Mouse (Mus musculus) limb, embryonic 10.5 days (tissue): ENCODE measurements around the gene Dennd2c. TPM values are rescaled to one million over a fixed set of nuclear protein-coding genes. Genes with fewer than 3 reads are reported as not detected.
"Not testable (repeated sequence)": the region's sequence is repeated elsewhere in the genome, so short reads cannot be mapped to it uniquely, and the experiment has no call there.

ENCODE experiments used
- DNase-seq: peaks from one replicate; pipeline ENCODE4 v3.0.0-alpha.2; 2017; ENCODE audit warnings: low spot score
- H3K27ac ChIP-seq: fragments of 300-500 bp; sonication (generic); 2 replicates; pipeline ENCODE4 v1.5.1; 2016; ENCODE audit warnings: mild to moderate bottlenecking
- H3K27me3 ChIP-seq: fragments of 300-500 bp; sonication (generic); 2 replicates; pipeline ENCODE4 v1.6.1; 2016; ENCODE audit warnings: low read depth, mild to moderate bottlenecking; ENCODE audit not compliant: poor library complexity, severe bottlenecking
- H3K36me3 ChIP-seq: fragments of 300-500 bp; sonication (generic); 2 replicates; pipeline ENCODE4 v1.6.1; 2016; ENCODE audit warnings: mild to moderate bottlenecking, moderate library complexity
- H3K4me1 ChIP-seq: fragments of 300-500 bp; sonication (generic); 2 replicates; pipeline ENCODE4 v1.6.1; 2016
- H3K4me3 ChIP-seq: fragments of 300-500 bp; sonication (generic); 2 replicates; pipeline ENCODE4 v1.5.1; 2016; ENCODE audit warnings: mild to moderate bottlenecking, moderate library complexity
- H3K9me3 ChIP-seq: fragments of 300-500 bp; sonication (generic); replicated peaks from 2 replicates; pipeline ENCODE4 v1.6.1; 2016; ENCODE audit warnings: mild to moderate bottlenecking
- WGBS: fragments of 180-500 bp; shearing (Covaris S2); methylation state at CpG from one replicate; pipeline ENCODE4 v1.1.7; 2016; 5-methylcytosine and 5-hydroxymethylcytosine counted together
- polyA plus RNA-seq: library from polyadenylated mRNA; unstranded; fragments of >200 nt; fragmentation: Nextera tagmentation; extraction: Ambion mirVana; gene quantifications from 2 replicates; pipeline ENCODE4 v1.2.1, GENCODE M21; 2016

Gene Dennd2c
- polyA plus RNA-seq, 1 experiment from 2014 or later = 3.1 TPM

DNA sequence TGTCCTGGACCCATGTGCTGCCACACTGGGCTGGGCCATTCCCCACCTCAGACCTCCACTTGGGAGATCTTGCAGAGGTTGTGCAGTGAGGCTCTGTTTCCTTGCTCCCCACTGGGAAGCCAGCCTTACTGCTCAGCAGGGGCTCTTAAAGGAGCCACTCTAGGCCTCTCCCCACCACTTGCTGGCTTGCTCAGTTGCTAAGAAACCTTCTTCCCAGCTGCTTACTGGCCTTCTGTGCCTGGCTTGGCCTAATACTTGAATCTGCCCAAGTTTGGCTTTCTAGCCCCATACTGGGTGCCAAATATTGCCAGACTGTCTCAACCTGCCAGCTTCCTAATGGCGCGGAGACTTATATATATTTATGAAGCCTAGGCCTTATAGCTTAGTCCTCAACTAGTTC lies 86.5 kb downstream of the Dennd2c start:
- DNase-seq = no peak
- Histone ChIP-seq H3K4me3 (no peak overlapping the region), H3K36me3 (no peaks in the 10 kb centered on the region), H3K9me3 (no peaks in the 10 kb centered on the region), H3K27me3 (no peaks in the 10 kb centered on the region), H3K4me1 (peaks cover 7% of the 10 kb centered on the region; the same call in 1 of the 2 replicates), H3K27ac (no peak overlapping the region)
- 94% methylated on average over 2 of the region's 2 CpGs for WGBS

DNA sequence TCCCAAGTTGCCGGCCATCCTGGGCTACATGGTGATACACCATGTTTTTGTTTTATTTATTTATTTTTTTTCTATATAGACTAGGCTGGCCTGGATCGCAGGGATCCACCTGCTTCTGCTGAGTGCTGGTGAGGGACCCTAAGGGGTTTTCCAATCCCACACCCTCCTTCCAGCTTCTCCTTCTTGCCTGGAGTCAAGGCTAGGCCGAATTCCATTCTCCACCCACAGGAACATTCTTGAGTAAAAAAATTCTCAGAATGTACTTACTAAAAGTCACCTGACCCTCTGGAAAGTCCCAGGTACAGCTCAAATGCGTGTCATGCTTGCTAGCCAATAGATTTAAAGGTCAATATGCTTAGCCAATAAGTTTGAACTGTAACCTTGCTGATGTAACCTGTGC lies 89.8 kb downstream of the Dennd2c start:
- H3K27ac ChIP-seq = no peak overlapping the region
- 92% methylated on average over 4 of the region's 4 CpGs for WGBS
- H3K9me3 ChIP-seq = no peaks in the 10 kb centered on the region
- H3K27me3 ChIP-seq = no peaks in the 10 kb centered on the region
- DNase-seq = no peak
- no peaks in the 10 kb centered on the region for H3K36me3 ChIP-seq
- no peak overlapping the region for H3K4me3 ChIP-seq
- peaks cover 7% of the 10 kb centered on the region; the same call in 1 of the 2 replicates for H3K4me1 ChIP-seq

DNA sequence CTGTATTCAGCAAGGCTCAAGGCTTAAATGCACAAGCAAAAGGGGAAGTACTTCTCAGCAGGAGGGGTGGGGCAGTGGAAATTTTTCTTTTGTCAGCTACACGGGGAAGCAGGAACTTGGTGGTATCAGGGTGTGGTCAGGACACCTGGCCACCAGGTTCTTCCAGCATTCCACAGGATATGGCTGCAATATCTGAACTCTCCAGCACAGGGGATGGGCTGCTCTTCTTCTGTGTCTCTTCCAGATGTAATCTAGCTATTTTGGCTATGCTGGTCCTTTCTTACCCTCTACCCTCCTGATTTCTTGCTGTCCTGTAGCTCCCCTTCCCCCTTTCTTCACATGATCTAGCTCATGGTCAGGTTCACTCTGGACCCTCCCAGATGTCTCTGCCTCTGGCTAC lies 90.8 kb downstream of the Dennd2c start:
- Histone ChIP-seq H3K4me1 (peaks cover 7% of the 10 kb centered on the region; the same call in 1 of the 2 replicates), H3K4me3 (no peak overlapping the region), H3K27me3 (no peaks in the 10 kb centered on the region), H3K36me3 (no peaks in the 10 kb centered on the region), H3K27ac (no peak overlapping the region), H3K9me3 (no peaks in the 10 kb centered on the region)
- DNase-seq = no peak
- 82% methylated on average over 1 of the region's 1 CpGs for WGBS

DNA sequence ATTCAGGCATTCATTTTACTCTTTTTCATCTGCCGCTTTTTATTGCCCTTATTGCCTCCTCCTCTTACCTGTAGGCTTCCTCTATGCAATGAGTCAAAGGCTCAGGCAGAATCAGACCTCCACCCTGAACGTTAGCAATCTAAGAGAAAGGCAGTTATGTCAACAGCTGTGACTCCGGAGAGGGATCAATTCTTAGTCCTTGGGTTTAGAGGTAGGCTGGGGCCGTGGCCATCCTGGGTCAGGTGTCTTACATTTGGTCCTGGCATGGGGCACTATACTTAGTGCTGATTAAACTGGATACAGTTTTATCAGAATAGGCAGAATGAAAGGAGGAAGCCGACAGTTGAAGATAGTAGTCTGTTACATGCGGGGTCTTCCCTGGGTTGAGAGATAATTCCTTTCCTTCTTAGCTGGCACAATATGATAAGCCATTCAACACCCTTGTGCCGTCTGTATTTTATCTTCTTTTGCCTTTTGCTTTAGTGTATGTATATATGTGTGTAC lies 94.0 kb downstream of the Dennd2c start:
- Histone ChIP-seq H3K27ac (no peak overlapping the region), H3K27me3 (no peaks in the 10 kb centered on the region), H3K4me3 (no peak overlapping the region), H3K36me3 (no peaks in the 10 kb centered on the region), H3K9me3 (no peaks in the 10 kb centered on the region), H3K4me1 (peaks cover 10% of the 10 kb centered on the region; the same call in 1 of the 2 replicates)
- no peak for DNase-seq
- WGBS = 80% methylated on average over 7 of the region's 7 CpGs

DNA sequence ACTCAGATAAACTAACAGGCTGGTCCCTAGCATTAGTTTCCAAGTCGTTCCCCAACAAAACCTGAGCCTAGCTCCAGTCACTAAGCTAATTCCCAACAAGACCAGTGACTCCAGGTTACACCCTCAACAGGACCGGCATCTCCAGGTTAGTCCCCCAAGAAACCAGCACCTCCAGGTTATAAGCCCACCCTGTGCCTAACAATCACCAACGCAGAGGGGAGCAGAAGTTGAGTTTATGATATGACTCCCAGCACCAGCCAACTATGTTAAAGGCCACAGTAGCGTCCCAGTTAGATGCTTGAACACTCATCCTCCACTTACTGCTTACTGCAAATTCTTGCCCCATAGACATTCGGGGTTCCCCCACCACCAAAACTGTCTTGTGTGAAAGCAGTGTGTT lies 97.0 kb downstream of the Dennd2c start:
- no peak overlapping the region for H3K4me3 ChIP-seq
- no peaks in the 10 kb centered on the region for H3K27me3 ChIP-seq
- 90% methylated on average over 5 of the region's 5 CpGs for WGBS
- H3K36me3 ChIP-seq = no peaks in the 10 kb centered on the region
- DNase-seq = no peak
- H3K27ac ChIP-seq = no peak overlapping the region
- peaks cover 10% of the 10 kb centered on the region; the same call in 1 of the 2 replicates for H3K4me1 ChIP-seq
- H3K9me3 ChIP-seq = no peaks in the 10 kb centered on the region

DNA sequence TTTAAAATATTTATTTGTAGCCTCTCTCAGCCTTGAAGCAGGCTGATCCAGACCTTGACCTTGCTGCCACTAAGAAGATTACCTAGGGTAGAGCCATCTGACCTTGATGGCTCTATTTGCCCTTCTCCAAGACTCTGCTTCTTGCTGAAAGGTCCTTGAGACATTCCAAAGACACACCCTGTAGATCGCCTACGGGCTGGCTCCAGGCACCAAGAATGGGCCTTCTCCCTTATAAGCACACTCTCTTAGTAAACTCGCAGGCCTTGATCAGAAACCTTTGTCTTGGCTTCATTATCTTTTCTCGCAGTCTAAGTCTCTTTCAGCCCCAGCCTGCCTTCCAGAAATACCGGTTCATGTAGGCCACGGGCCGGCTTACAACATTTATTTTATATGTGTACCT lies 98.7 kb downstream of the Dennd2c start:
- DNase-seq, H3K4me3 ChIP-seq, H3K27me3 ChIP-seq, H3K9me3 ChIP-seq, H3K36me3 ChIP-seq, H3K27ac ChIP-seq: not testable (repeated sequence)
- H3K4me1 ChIP-seq = peaks cover 10% of the 10 kb centered on the region; the same call in 1 of the 2 replicates
- 95% methylated on average over 7 of the region's 7 CpGs for WGBS

DNA sequence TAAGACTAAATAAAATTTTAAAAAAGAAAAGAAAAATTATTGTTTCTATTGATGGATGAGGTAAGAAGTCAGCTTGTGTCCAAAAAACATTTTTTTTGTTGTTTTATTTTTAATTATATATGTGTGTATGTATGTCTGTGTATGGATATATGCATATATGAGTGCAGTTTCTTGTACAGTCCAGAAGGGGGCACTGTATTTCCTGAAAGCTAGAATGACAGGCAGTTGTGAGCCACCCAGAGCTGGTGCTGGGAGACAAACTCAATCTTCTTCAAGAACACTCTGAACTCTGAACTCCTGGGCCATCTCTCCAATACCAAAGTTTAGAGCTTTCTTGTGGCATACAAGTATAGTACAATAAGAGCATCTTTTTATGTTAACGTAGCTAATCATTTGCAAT lies 101.2 kb downstream of the Dennd2c start:
- H3K36me3 ChIP-seq = no peaks in the 10 kb centered on the region
- no peak for DNase-seq
- 96% methylated on average over 1 of the region's 1 CpGs for WGBS
- no peaks in the 10 kb centered on the region for H3K9me3 ChIP-seq
- H3K4me3 ChIP-seq = no peak overlapping the region
- peaks cover 8% of the 10 kb centered on the region; the same call in 1 of the 2 replicates for H3K4me1 ChIP-seq
- H3K27me3 ChIP-seq = no peaks in the 10 kb centered on the region
- no peak overlapping the region for H3K27ac ChIP-seq

DNA sequence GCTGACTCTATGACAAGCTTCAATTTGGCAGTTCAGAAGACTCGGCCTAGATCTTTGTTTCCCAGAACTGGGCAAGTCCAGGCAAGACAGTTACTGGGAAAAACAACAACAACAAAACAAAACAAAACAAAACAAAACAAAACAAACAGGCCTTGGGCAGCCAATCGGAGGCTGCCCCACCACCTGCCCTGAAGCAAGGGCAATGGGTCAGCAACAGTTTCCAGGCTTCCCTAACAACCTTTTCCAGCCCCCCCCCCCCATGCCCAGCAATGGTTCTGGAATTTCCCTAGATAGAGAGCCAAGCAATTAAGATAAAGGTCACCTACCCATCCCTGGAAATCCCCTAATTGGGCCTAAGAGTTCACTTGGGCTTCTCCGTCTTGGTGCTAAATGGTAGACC lies 102.0 kb downstream of the Dennd2c start:
- Histone ChIP-seq H3K4me3 (no peak overlapping the region), H3K4me1 (no peaks in the 10 kb centered on the region), H3K27ac (no peak overlapping the region), H3K9me3 (no peaks in the 10 kb centered on the region), H3K36me3 (no peaks in the 10 kb centered on the region), H3K27me3 (no peaks in the 10 kb centered on the region)
- DNase-seq = no peak
- 93% methylated on average over 3 of the region's 3 CpGs for WGBS

DNA sequence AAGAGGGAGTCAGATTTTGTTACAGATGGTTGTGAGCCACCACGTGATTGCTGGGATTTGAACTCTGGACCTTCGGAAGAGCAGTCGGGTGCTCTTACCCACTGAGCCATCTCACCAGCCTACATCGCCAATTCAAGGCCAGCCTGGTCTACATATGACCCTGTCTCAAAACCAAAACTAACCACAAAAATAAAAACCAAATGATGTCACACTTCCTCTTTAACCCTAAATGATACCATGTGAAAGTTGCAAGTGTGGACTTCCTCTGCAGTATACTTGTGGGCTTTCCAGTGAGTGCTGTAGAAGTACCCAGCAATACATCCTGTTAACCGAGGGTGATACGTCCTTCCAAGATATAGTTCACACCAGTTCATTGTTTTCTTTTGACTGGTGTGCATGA lies 104.0 kb downstream of the Dennd2c start:
- no peaks in the 10 kb centered on the region for H3K9me3 ChIP-seq
- H3K36me3 ChIP-seq = no peaks in the 10 kb centered on the region
- 90% methylated on average over 6 of the region's 6 CpGs for WGBS
- no peak overlapping the region for H3K4me3 ChIP-seq
- DNase-seq = no peak
- H3K27ac ChIP-seq = no peak overlapping the region
- no peaks in the 10 kb centered on the region for H3K27me3 ChIP-seq
- H3K4me1 ChIP-seq = no peaks in the 10 kb centered on the region

DNA sequence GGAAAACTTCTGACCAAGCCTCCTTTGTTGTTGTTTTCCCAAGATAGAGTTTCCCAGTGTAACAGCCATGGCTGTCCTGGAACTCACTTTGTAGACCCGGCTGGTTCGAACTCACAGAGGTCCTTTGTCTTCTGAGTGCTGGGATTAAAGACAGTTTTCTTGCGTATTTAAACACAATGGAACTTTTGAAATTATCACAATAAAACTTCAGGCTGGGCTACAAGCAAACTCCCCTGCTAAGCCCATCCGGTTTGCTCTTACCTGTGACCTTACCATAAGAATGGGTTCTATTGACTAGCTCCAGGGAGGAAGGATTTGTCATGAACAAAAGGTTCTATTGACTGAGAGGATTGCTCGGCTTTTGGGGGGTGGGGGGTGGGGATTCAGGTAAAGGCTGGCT lies 105.3 kb downstream of the Dennd2c start:
- 67% methylated on average over 5 of the region's 5 CpGs for WGBS
- no peak overlapping the region for H3K4me3 ChIP-seq
- DNase-seq = no peak
- H3K36me3 ChIP-seq = no peaks in the 10 kb centered on the region
- no peaks in the 10 kb centered on the region for H3K9me3 ChIP-seq
- no peak overlapping the region for H3K27ac ChIP-seq
- no peaks in the 10 kb centered on the region for H3K27me3 ChIP-seq
- no peaks in the 10 kb centered on the region for H3K4me1 ChIP-seq

DNA sequence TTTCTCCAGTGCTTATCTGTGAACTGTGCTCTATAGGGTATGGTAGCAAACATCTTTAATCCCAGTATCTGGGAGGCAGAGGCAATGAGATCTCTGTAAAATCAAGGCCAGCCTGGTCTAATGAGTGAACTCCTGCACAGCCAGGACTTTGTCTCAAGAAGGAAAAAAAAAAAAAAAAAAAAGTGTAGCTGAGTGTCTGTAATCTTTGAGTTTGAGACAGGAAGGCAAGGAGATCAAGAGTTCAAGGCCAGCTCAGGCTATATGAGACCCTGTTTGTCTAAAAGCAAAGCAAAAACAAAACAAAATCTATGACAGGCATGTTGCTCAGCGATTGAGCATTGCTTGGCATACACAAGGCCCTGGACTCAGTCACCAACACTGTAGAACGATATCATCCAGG lies 105.8 kb downstream of the Dennd2c start:
- Histone ChIP-seq H3K9me3 (no peaks in the 10 kb centered on the region), H3K27me3 (no peaks in the 10 kb centered on the region), H3K4me1 (no peaks in the 10 kb centered on the region), H3K27ac (no peak overlapping the region), H3K4me3 (no peak overlapping the region), H3K36me3 (no peaks in the 10 kb centered on the region)
- 76% methylated on average over 2 of the region's 2 CpGs for WGBS
- DNase-seq = no peak

DNA sequence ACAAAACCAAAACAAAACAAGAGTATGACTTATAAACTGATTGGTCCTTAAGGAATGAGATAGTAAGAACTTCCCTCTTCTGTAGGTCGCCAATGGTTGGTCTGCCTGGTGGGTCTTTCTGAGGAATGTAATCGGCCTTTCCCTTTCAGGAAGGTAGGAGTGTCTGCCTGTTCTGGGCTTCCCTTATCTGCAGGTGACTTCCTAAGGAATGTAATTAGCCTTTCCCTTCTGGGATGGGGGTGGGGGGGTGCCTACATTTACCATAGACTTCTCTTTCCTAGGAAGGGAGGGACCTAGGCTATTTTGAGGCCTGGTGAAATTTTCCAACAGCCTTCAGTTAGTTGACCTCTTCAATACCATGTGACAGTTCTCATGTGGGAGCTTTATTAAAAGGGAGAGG lies 108.7 kb downstream of the Dennd2c start:
- Histone ChIP-seq H3K4me3 (no peak overlapping the region), H3K27me3 (no peaks in the 10 kb centered on the region), H3K27ac (no peak overlapping the region), H3K4me1 (peaks cover 9% of the 10 kb centered on the region; the same call in 1 of the 2 replicates), H3K36me3 (no peaks in the 10 kb centered on the region), H3K9me3 (no peaks in the 10 kb centered on the region)
- WGBS = 91% methylated on average over 2 of the region's 2 CpGs
- DNase-seq = no peak

DNA sequence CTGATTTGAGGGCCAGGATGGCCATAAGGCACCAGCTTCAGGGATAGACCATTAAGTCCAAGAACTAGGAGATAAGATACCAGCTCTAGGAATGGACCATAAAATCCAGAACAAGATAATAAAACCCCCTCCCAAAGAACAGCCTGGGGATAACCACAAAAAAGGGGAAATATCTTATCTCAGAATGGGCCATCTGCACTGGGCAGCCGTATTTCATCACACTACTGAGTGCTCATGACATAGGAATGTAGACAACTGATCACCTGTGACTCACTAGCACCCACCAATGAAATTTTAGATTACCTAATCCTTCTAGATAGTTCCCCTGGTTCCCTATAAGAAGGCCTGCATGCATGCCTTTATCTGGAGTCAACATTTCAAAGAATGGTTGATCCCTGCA lies 109.7 kb downstream of the Dennd2c start:
- no peak overlapping the region for H3K27ac ChIP-seq
- H3K27me3 ChIP-seq = no peaks in the 10 kb centered on the region
- H3K9me3 ChIP-seq = no peaks in the 10 kb centered on the region
- H3K4me1 ChIP-seq = peaks cover 9% of the 10 kb centered on the region; the same call in 1 of the 2 replicates
- 80% methylated on average over 1 of the region's 1 CpGs for WGBS
- DNase-seq = no peak
- no peaks in the 10 kb centered on the region for H3K36me3 ChIP-seq
- H3K4me3 ChIP-seq = no peak overlapping the region

DNA sequence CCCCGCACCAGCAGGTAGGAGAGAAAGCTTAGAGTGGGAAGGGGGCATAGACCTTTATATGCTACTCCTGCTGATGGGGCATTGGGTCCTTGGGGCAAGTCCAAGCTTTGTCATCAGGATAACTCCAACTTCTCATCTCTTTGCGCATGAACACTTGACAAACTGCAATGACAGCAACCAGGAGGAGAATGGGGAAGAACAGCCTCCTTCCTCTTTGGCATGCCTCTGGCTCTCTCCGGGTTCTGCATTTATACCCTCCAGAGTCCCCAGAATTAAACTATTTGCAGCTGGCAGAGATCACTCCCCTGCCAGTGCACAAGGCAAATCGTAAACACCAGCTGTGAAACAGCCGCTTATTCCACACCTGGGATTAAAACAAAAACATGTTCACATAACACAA lies 111.1 kb downstream of the Dennd2c start:
- DNase-seq = no peak
- Histone ChIP-seq H3K4me3 (no peak overlapping the region), H3K27ac (no peak overlapping the region), H3K36me3 (no peaks in the 10 kb centered on the region), H3K27me3 (no peaks in the 10 kb centered on the region), H3K9me3 (no peaks in the 10 kb centered on the region), H3K4me1 (peaks cover 9% of the 10 kb centered on the region; the same call in 1 of the 2 replicates)
- 76% methylated on average over 5 of the region's 5 CpGs for WGBS
